Mouse (Mus musculus): Measurements from ENCODE around the gene Slc2a10.

GRCm38 (mm10) chr2:165496251-165496650 is 7.3 kb upstream of the Slc2a10 start:
- TF ChIP-seq ZC3H11A (IDR thresholded peaks at IDR 0.05; ENCODE audit: borderline replicate concordance, low read depth, low read length) (no peak), HCFC1 (IDR thresholded peaks at IDR 0.05; ENCODE audit: borderline replicate concordance, insufficient read depth, low read length) (no peak), CHD2 (IDR thresholded peaks at IDR 0.05; ENCODE audit: low read depth, low read length) (no peak), MAFK (IDR thresholded peaks at IDR 0.05; ENCODE audit: insufficient read depth, low read depth, low read length) (no peak), ZNF384 (IDR thresholded peaks at IDR 0.05; ENCODE audit: low read depth, low read length) (no peak)

All from ES-E14 (cell line).